Mouse (Mus musculus) brain, embryonic 18.5 days (tissue): ENCODE measurements around the gene Hbp1.
A peak's percentile ranks its signal among the peaks of the same experiment; 100 is the strongest.

Experiments used
- DNase-seq: peaks from one replicate; pipeline ENCODE4 v3.0.0-alpha.2; 2012; ENCODE audit warnings: low read depth, low spot score

Hbp1 gene

GRCm38 (mm10) chr12:31955843-31956242, 5.5 kb upstream of the Hbp1 start:
- no peak for DNase-seq

- no peak for DNase-seq
Observed at GRCm38 (mm10) chr12:31950659-31951031, 310 bp upstream of the Hbp1 start.

GRCm38 (mm10) chr12:31949193-31949741, 1.1 kb downstream of the Hbp1 start:
- DNase-seq = peak; percentile 84

DNA sequence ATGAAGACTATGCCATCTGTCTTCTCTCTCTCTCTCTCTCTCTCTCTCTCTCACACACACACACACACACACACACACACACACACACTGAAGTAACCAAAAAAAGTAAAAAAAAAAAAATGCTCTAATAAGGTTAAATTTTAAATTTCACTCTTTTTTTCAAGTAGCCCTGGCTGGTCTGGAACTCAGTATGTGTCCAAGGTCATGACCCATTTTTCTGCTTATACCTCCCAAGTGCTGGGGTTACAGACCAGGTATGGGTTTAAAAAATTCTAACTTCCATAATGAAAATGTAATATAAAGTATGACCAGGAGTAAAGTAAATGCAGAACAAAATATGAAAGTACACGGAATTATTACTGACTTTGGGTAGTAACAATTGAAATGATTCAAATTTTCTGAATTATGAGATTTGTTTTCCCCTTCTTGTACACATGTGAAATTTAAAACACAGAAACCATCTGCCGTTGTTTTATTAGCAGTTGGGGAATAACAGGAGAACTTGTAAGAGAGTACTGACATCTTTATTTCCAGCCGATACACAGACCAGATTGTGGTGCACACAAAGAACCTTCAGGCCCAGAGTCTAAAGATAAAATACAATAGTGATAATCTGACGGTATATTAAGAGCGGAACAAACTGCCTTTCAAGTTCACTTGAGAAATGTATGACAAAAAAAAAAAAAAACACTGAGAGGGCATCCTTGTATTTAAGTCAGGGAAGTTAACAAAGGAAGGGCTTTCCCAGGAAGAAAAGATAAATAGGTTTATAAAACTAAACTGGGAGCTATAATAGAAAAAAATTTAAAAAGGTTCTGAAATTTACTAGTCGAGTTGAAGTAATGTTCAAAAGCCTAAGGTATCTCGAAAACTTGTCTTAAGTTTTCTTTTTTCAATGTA, 2.0 kb downstream of the Hbp1 start:
- DNase-seq = no peak

- DNase-seq = no peak
Observed at GRCm38 (mm10) chr12:31947476-31947875, 2.9 kb downstream of the Hbp1 start.

GRCm38 (mm10) chr12:31944405-31944804, 5.9 kb downstream of the Hbp1 start:
- DNase-seq = no peak

- no peak for DNase-seq
Observed at GRCm38 (mm10) chr12:31943020-31943654, 7.2 kb downstream of the Hbp1 start.

GRCm38 (mm10) chr12:31939026-31939425, 11.3 kb downstream of the Hbp1 start:
- no peak for DNase-seq

DNA sequence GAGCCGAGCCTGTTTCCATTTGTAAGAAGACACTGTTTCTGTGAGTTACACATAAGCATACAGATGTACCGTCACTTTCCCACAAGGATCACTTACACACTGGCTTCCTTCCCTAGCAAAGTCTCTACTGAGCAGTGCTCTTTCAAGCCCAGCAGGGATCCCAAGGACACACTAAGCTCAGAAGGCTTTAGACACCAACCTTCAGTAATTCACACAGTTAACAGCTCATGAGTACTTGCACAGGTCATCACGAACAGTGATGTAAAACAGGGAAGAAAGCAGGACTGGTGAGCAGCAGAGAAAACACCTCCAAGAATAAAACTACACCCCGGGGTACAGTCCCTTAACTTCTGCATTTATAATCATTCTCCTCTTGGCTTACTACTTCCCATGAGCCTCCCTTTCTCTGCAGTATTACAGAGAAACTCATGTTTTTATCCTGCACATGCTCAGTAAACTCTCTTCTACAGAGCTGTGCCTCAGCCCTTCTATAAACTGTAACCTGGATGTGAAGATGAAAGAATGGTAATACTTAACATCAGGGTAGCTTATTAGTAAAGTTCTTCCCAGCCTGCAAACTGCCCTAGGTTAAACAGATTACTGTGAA, 11.8 kb downstream of the Hbp1 start:
- DNase-seq = no peak

DNA sequence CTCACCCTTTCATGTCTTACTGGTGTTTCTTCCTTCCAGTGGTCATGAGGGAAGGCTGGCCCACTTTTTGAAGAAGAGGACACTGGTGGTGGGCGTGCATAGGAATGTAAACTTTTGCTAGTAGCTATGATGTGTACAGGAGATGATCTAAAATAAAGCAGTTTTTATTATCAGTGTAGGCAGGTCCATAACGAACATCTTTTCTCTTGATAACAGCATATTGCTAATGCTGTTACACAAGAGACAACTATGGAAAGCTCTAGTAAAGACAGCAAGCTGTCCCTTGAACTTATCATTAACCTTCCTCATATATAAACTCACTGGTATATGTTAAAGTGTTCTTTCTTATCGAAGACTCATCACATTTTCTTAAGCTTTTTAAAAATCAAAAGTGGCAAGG, 12.7 kb downstream of the Hbp1 start:
- DNase-seq = no peak

DNA sequence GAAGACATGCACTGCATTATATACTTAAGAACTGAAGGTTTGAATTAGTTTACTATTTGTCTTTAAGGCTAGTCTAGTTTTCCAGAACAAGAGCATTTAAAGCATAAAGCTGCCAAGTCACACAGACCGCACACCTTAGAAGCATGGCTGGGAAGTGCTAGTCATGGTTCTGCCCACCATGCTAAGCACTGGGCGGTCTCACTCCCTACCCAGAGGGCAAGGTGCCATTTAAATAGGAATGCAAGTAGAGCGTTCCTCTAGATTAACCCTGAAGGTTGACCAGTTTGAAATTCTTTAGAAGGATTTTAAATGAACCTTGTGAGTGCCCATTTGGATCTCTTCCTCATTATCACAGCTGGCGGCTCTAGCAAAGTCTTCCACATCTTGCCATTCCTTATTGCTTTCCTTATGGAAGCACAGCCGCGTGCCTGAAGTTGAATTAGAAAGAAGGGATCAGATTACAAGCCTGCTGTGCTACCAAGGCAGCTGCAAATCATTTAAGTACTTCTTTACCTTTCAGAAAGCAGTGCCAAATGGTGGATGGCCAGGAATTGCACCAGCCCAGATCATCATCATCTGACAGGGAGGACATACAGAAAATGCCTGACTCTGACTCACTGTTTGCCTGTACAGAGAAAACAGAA, 13.6 kb downstream of the Hbp1 start:
- DNase-seq = no peak

DNA sequence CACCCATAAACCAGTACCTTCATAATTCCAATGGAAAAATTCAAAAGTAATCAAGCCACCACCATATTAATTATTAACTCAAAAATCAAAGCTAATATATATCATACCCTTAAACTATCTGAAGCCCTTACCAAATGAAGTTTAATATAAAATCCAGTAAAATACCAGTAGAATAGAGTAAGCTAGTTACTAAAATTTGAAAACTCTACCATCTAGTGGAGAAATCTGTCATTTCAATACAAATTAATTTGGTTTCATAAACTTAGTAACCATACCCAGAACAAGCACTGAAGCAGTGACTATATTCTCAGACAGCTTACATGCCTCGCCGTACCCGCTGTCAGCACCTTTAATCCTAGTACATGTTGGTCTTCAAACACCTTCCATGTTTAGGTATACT, 18.5 kb downstream of the Hbp1 start:
- DNase-seq = no peak

- no peak for DNase-seq
Observed at GRCm38 (mm10) chr12:31928498-31928897, 21.8 kb downstream of the Hbp1 start.

DNA sequence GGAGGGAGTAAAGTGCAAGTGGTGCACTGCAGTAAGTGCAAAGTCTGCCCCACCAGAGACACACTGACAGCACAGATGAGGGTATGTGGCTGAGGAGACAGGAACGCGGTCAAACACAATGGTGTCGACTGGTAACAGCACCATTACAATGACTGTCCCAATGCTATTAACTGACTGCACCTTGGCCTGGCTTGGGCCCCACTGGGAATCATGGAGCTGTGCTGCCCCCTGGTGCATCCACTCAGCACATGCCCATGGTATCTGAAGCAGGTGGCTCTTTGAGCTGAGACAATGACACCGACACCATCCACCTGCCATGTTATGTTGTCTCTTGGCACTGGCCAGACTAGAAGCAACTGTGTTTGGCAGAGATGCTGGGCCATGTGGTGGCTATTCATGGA, 23.7 kb downstream of the Hbp1 start:
- DNase-seq = no peak

- no peak for DNase-seq
Observed at GRCm38 (mm10) chr12:31925343-31925742, 25.0 kb downstream of the Hbp1 start.

DNA sequence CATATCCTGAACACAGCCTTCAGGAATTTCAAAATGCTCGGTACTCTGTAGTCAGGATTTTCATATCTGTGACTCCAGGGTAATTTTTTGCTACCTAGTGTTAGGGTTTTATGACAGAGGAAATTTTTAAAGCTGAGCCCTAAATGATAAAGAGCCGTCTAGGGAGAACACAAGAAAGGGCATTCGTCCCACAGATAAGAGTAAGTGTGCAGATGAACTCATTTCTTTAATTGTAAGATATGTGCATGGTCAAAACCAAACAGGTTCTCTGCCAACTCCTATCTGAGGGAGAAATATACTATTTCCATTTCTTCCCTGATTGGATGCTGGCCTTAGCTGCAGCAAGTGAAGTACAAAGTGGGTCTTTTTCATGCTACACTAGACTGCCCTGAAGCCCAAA, 26.2 kb downstream of the Hbp1 start:
- no peak for DNase-seq

DNA sequence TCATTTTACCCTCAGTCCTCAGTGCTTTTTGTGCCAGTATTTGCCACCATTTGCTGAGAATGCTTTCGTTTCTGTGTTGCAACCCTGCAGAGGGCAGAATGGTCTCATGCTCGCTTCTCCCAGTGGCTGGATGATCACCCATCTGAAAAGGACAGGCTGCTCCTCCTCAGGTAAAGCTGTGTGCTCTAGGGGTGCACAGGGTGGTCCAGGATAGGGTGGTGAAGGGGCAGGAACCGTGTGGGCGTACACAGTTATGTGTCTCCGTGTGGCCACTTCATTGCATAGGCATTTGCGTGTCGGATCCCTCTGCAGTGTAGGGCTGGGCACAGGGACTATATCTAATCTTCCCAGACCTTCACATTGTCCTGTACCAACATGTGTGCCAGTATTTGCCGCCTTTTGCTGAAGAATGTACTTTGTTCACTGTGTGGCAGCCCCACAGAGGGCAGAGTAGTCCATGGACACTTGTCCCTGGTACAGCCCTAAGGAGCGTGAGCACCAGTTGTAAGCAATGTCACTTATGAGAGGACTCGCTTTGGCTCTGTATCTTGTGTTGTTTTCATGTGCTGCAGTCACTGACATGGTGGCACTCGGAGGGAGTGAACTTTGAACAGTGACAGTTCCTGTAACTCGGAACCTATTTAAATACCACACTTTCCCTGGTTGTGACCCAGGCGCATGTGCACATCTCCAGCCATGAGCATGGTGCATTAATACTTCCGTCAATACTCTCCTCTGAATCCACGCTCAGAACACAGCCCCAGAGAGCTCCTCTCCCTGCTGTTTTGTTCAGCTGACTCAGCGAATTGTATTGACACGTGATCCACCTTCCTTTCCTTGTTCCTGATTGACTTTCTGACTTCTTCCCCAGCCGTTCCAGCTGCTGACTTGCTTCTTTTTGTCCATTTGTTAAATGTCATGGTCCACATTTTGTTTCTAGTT, 29.6 kb downstream of the Hbp1 start:
- DNase-seq = no peak

GRCm38 (mm10) chr12:31917245-31917644, 33.1 kb downstream of the Hbp1 start:
- DNase-seq = no peak

DNA sequence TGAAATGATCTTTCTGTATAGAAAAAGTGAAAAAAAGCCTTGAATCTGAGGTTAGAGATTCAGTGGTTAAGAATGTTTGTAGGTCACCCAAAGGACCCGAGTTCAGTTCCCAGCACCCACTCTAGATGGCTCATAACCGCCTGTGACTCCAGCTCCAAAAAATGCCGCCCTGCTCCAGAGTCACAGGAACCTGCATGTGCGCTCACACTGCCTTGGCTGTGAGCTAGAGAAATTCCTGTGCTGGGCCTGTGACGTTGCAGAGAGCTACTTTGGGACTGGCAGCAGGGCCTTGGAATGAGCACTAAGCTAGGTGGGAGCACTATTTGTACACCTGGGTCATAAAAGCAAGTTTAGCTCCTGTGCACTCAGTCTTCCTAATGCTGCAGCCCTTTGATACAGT, 33.6 kb downstream of the Hbp1 start:
- DNase-seq = no peak

DNA sequence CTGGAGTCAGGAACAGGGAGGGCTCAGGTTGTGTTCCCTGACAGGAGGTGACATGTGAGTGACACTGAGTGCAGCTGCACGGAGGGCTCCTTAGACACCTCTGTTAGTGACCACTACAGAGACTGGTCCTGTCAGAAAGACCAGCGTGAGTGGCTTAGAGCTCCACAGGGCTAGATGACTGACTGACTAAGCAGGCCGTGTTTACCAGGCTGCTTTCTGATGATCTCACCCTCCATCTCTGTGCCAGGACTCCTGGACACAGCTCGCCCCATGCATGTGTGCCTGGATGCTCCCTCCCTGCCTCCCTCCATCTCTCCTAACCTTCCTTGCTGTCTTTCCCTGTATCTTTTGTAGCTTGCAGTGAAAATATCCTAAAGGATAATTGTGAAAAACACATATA, 36.7 kb downstream of the Hbp1 start:
- DNase-seq = no peak
